Mouse (Mus musculus): ENCODE results near the gene A630076J17Rik. TPM values are rescaled to one million over a fixed set of nuclear protein-coding genes. Genes with fewer than 3 reads are reported as not detected.

A630076J17Rik gene
- polyA plus RNA-seq, 1 experiment from 2014 or later: not detected

- H3K4me2 ChIP-seq (ENCODE audit: low read length): no peak overlapping the region
- ATAC-seq (ENCODE audit: low FRiP score, low TSS enrichment): no peak
- no peak overlapping the region for H3K9ac ChIP-seq (replicated peaks; ENCODE audit: low read length)
- peaks cover 11% of the 10 kb centered on the region; the same call in 1 of the 2 replicates for H3K4me1 ChIP-seq (ENCODE audit: control insufficient read depth, insufficient read depth, low read length)
- H3K4me3 ChIP-seq (replicated peaks; ENCODE audit: low read depth, low read length): no peak overlapping the region
- H3K36me3 ChIP-seq (ENCODE audit: control insufficient read depth, insufficient read depth, low read length): no peaks in the 10 kb centered on the region
- WGBS: 61% methylated on average over 4 of the region's 4 CpGs
- no peaks in the 10 kb centered on the region for H3K9me3 ChIP-seq (ENCODE audit: control insufficient read depth, low read length)
- no peaks in the 10 kb centered on the region for H3K27me3 ChIP-seq (ENCODE audit: control insufficient read depth, insufficient read depth, low read length)
- DNase-seq: no peak
- H3K27ac ChIP-seq (replicated peaks; ENCODE audit: low read depth, low read length): no peak overlapping the region
Measured at GRCm38 (mm10) chr3:107275996-107276395, 45.6 kb downstream of the A630076J17Rik start.

DNA sequence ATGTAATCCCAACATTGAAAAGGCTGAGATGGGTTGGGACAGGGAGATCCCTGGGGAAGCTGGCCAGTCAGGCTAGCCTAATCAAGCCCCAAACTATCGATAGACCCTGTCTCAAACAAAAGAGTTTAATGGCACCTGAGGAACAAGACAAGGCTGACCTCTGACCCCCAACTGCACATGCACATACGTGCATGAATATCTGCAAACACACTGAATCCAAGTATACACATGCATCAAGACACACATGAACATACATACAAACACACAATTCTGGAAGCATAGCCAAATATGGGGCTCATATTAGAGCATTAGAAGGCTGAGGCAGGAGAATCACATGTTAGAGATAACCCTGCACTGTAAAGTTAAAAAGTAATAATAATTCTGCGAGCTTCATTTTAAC is 46.2 kb downstream of the A630076J17Rik start:
- H3K27ac ChIP-seq (replicated peaks; ENCODE audit: low read depth, low read length): no peak overlapping the region
- H3K27me3 ChIP-seq (ENCODE audit: control insufficient read depth, insufficient read depth, low read length): no peaks in the 10 kb centered on the region
- 91% methylated on average over 3 of the region's 3 CpGs for WGBS
- H3K9ac ChIP-seq (replicated peaks; ENCODE audit: low read length): no peak overlapping the region
- H3K4me2 ChIP-seq (ENCODE audit: low read length): no peak overlapping the region
- no peak overlapping the region for H3K4me3 ChIP-seq (replicated peaks; ENCODE audit: low read depth, low read length)
- H3K4me1 ChIP-seq (ENCODE audit: control insufficient read depth, insufficient read depth, low read length): peaks cover 11% of the 10 kb centered on the region; the same call in 1 of the 2 replicates
- ATAC-seq (ENCODE audit: low FRiP score, low TSS enrichment) (no peak), DNase-seq (no peak)
- H3K9me3 ChIP-seq (ENCODE audit: control insufficient read depth, low read length): no peaks in the 10 kb centered on the region
- no peaks in the 10 kb centered on the region for H3K36me3 ChIP-seq (ENCODE audit: control insufficient read depth, insufficient read depth, low read length)

GRCm38 (mm10) chr3:107278479-107279269 is 48.3 kb downstream of the A630076J17Rik start, which contains the start of gene Lamtor5:
Gene Lamtor5 (plus strand): TSS chr3:107278858.
- Histone ChIP-seq H3K4me3 (replicated peaks; ENCODE audit: low read depth, low read length) (peak within 1 kb of the TSS; percentile 80), H3K27ac (replicated peaks; ENCODE audit: low read depth, low read length) (no peak within 1 kb of the TSS), H3K36me3 (ENCODE audit: control insufficient read depth, insufficient read depth, low read length) (peaks cover 12% of the 10 kb centered on the region), H3K9me3 (ENCODE audit: control insufficient read depth, low read length) (no peaks in the 10 kb centered on the region), H3K4me1 (ENCODE audit: control insufficient read depth, insufficient read depth, low read length) (peaks cover 11% of the 10 kb centered on the region; the same call in 1 of the 2 replicates), H3K4me2 (ENCODE audit: low read length) (peak within 1 kb of the TSS; percentile 81), H3K27me3 (ENCODE audit: control insufficient read depth, insufficient read depth, low read length) (no peaks in the 10 kb centered on the region), H3K9ac (replicated peaks; ENCODE audit: low read length) (peak within 1 kb of the TSS; percentile 75)
- ATAC-seq (ENCODE audit: low FRiP score, low TSS enrichment) (peak; percentile 90), DNase-seq (peak; percentile 96)
- WGBS: 3% methylated on average over 43 of the region's 43 CpGs

Other genes with a start within 250 kb of the A630076J17Rik start
- gene Kcna3, start 194.4 kb upstream of the A630076J17Rik start, polyA plus RNA-seq (2014; fragmentation: Nextera tagmentation; extraction: Ambion mirVana): 13.1 and 16.0 TPM in 2 replicates
- 1.5 and 2.0 TPM in 2 replicates for gene Kcna2, start 129.5 kb upstream of the A630076J17Rik start, polyA plus RNA-seq (2014; fragmentation: Nextera tagmentation; extraction: Ambion mirVana)
- not detected in 2 replicates for gene Kcna10, start 47.6 kb upstream of the A630076J17Rik start, polyA plus RNA-seq (2014; fragmentation: Nextera tagmentation; extraction: Ambion mirVana)
- gene Cym, start 8.9 kb upstream of the A630076J17Rik start, polyA plus RNA-seq (2014; fragmentation: Nextera tagmentation; extraction: Ambion mirVana): 0.17 TPM in 1 of 2 replicates, not detected in the other
- 0.12 and 0.16 TPM in 2 replicates for gene Prok1, start 9.1 kb downstream of the A630076J17Rik start, polyA plus RNA-seq (2014; fragmentation: Nextera tagmentation; extraction: Ambion mirVana)
- gene Lamtor5, start 48.2 kb downstream of the A630076J17Rik start, polyA plus RNA-seq (2014; fragmentation: Nextera tagmentation; extraction: Ambion mirVana): 190 and 210 TPM in 2 replicates
- 1.6 and 2.3 TPM in 2 replicates for gene Slc16a4, start 60.6 kb downstream of the A630076J17Rik start, polyA plus RNA-seq (2014; fragmentation: Nextera tagmentation; extraction: Ambion mirVana)
- 9.1 and 10.3 TPM in 2 replicates for gene Rbm15, start 103.1 kb downstream of the A630076J17Rik start, polyA plus RNA-seq (2014; fragmentation: Nextera tagmentation; extraction: Ambion mirVana)
- 6.2 and 8.3 TPM in 2 replicates for gene Kcnc4, start 228.9 kb downstream of the A630076J17Rik start, polyA plus RNA-seq (2014; fragmentation: Nextera tagmentation; extraction: Ambion mirVana)